Mouse (Mus musculus) cerebellum, postnatal 36 days (tissue): ENCODE measurements around the gene Lhfpl2.

Experiments
- DNase-seq, 2 experiments: peaks; one replicate each; pipeline ENCODE4 v3.0.0; 2021 to 2022; ENCODE audit warnings: mixed read lengths in 2 of 2

The Lhfpl2 gene

GRCm38 (mm10) chr13:94175379-94176050 lies 117.9 kb downstream of the Lhfpl2 start:
- peak; percentile 24 to 32 for DNase-seq

- peak; percentile 38 to 45 for DNase-seq
These were observed 119.6 kb downstream of the Lhfpl2 start for GRCm38 (mm10) chr13:94177148-94177547.

- peak; percentile 81 to 85 for DNase-seq
These were observed 120.9 kb downstream of the Lhfpl2 start for GRCm38 (mm10) chr13:94178401-94179040.

GRCm38 (mm10) chr13:94180477-94181420 lies 123.2 kb downstream of the Lhfpl2 start:
- DNase-seq, result no peak

- no peak for DNase-seq
These were observed 124.4 kb downstream of the Lhfpl2 start for GRCm38 (mm10) chr13:94182026-94182425.

GRCm38 (mm10) chr13:94183372-94184021 lies 125.9 kb downstream of the Lhfpl2 start:
- DNase-seq, result no peak

- DNase-seq, result no peak
These were observed 127.3 kb downstream of the Lhfpl2 start for GRCm38 (mm10) chr13:94184726-94185456.

GRCm38 (mm10) chr13:94185631-94186030 lies 128.0 kb downstream of the Lhfpl2 start:
- no peak for DNase-seq

GRCm38 (mm10) chr13:94188200-94189086 lies 130.8 kb downstream of the Lhfpl2 start:
- no peak for DNase-seq

- DNase-seq, result no peak
These were observed 132.8 kb downstream of the Lhfpl2 start for GRCm38 (mm10) chr13:94190386-94190785.

GRCm38 (mm10) chr13:94193227-94193626 lies 135.6 kb downstream of the Lhfpl2 start:
- no peak for DNase-seq

- DNase-seq, result no peak
These were observed 141.0 kb downstream of the Lhfpl2 start for GRCm38 (mm10) chr13:94198616-94199015.

- no peak for DNase-seq
These were observed 142.2 kb downstream of the Lhfpl2 start for GRCm38 (mm10) chr13:94199829-94200228.

GRCm38 (mm10) chr13:94205234-94205633 lies 147.6 kb downstream of the Lhfpl2 start:
- peak; percentile 45 to 56 for DNase-seq

- DNase-seq, result no peak
These were observed 150.4 kb downstream of the Lhfpl2 start for GRCm38 (mm10) chr13:94207973-94208372.

- no peak for DNase-seq
These were observed 151.3 kb downstream of the Lhfpl2 start for GRCm38 (mm10) chr13:94208892-94209291.

- no peak for DNase-seq
These were observed 153.9 kb downstream of the Lhfpl2 start for GRCm38 (mm10) chr13:94211236-94212119.

- no peak for DNase-seq
These were observed 154.6 kb downstream of the Lhfpl2 start for GRCm38 (mm10) chr13:94212179-94212578.

- DNase-seq, result no peak
These were observed 155.1 kb downstream of the Lhfpl2 start for GRCm38 (mm10) chr13:94212716-94213115.

GRCm38 (mm10) chr13:94223609-94224008 lies 166.0 kb downstream of the Lhfpl2 start:
- no peak for DNase-seq
